Mouse (Mus musculus) layer of hippocampus, adult 9-10 months (tissue): ENCODE measurements around the gene Krt7.

Experiments
- DNase-seq: peaks from one replicate; pipeline ENCODE4 v3.0.0; 2022; ENCODE audit warnings: low spot score

Krt7 gene

DNA sequence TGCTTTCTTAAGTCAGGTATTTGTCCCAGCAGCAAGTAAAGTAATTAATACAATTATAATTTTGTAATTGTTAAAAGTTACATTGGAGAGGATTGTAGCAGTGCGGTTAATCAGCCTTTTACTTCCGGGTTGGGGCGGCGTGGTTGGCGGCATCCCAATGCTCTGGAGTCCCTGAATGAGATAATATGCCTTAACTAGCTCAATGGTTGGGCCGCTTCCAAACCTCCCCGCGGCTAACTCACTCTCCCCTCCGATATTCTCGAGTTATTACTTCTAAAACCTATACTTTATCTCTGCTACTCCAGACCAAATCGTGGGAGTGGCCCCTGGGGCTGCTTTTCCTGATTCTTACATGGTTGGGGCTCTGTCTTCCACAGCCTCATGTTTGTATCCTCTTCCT lies 35.7 kb downstream of the Krt7 start:
- no peak for DNase-seq

DNA sequence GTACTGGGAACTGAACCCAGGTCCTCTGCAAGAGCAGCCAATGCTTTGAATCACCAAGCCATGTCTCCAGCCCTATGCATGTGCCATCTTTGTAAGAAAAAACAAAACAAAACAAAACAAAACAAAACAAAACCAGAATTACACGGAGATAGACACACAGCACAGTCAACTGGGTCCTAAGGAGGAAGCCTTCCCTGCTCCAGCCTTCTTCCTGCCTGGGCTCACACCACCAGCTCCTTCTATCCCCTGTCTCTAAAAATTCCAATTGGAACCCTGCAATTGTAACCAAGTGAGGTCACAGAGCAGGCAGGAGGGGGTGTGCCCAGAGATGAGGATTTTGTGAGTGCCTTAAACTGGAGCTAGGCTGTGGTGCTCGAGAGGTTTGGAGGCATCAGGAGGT lies 36.6 kb downstream of the Krt7 start, which contains the start of gene Krt88:
Krt88 (plus strand) TSS at position 301 of the 400 bp plus-strand sequence.
- DNase-seq = no peak

DNA sequence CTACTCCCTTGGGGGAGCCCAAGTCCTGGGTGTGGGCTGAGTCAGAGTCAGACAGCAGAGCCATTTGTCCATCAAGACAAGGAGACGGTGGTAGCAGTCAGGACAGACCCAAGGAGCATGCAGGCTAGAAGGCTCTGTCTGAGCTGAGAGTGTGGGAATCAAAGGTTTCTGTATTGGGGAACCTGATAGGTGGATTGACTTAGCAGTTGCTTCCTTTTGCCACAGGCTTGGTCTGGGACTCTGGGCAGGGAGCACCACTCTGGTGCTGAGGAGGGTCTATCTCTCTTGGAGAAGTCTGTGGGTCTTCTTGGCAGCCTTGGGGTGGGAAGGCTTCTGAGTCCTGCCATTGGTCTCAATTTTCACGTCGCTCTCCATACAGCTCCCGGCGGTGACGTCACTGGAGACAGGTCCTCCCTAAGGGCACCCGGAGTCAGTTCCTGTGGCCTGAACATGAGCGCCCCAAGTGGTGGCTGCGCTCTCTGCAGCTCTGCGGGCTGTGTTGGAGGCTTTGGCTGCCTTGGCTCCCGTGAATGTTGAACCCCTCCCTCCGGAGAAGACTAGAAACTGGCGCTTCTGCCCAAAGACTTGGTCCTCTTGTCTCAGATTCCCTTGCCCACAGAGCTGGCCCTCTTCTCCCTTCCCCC lies 42.4 kb downstream of the Krt7 start:
- DNase-seq = peak; percentile 40

GRCm38 (mm10) chr15:101454774-101455173 lies 43.9 kb downstream of the Krt7 start:
- DNase-seq = no peak

- DNase-seq = no peak
Observed at GRCm38 (mm10) chr15:101455292-101455691, 44.4 kb downstream of the Krt7 start.

- DNase-seq = no peak
Observed at GRCm38 (mm10) chr15:101455891-101456290, 45.0 kb downstream of the Krt7 start.

GRCm38 (mm10) chr15:101458361-101458930 lies 47.6 kb downstream of the Krt7 start:
- no peak for DNase-seq

- no peak for DNase-seq
Observed at GRCm38 (mm10) chr15:101459283-101459682, 48.4 kb downstream of the Krt7 start.

- DNase-seq = no peak
Observed at GRCm38 (mm10) chr15:101463651-101464050, 52.8 kb downstream of the Krt7 start, which contains the start of gene Krt81. Gene Krt81 (minus strand): TSS chr15:101463751.

DNA sequence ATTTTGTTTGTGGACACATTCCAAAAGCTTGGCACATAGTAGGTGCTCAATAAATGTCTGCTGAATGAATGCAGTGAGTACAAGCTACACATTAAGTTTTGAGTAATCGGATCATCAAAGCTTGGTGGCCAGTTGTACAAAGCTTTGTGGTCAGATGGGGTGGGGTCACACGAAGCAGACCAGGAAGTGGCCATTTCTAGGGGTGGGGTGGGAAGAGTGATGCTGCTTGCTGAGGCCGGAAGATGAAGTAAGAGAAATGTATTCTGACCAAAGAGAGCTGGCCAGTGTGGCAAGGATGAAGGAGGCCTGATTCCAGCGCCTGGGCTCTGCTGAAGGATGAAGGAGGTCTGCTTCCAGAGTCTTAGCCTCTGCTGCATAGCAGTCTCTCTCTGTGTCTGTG lies 58.2 kb downstream of the Krt7 start:
- DNase-seq = no peak

DNA sequence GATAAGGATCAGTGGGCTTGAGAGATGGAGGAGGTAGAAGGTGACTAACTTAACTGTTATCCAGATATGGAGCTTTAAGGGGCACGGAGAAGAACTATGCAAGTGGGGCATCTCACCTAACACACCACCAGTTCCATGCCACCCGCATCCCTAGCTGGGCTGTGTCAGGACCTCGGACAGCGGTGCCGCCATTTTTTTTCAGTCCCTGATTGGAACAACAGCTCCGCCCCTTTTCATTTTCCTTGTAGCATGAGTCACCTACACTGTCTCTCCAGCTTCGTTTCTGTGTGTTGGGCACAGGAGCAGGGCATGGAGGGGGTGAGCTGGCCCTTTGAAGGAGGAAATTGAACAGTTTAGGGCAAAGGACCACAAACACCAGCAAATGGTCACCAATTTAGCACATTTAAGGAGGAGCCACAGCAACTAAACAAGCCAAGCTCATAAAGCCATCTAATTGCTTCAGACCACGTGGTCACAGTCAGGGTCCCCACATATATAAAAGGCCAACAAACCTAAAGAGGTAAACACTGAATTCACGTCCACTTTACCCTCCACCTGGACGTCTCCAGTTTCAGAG lies 62.2 kb downstream of the Krt7 start, which contains the start of gene Krt86:
Krt86 (plus strand) TSS at position 527 of the 577 bp plus-strand sequence.
- no peak for DNase-seq

DNA sequence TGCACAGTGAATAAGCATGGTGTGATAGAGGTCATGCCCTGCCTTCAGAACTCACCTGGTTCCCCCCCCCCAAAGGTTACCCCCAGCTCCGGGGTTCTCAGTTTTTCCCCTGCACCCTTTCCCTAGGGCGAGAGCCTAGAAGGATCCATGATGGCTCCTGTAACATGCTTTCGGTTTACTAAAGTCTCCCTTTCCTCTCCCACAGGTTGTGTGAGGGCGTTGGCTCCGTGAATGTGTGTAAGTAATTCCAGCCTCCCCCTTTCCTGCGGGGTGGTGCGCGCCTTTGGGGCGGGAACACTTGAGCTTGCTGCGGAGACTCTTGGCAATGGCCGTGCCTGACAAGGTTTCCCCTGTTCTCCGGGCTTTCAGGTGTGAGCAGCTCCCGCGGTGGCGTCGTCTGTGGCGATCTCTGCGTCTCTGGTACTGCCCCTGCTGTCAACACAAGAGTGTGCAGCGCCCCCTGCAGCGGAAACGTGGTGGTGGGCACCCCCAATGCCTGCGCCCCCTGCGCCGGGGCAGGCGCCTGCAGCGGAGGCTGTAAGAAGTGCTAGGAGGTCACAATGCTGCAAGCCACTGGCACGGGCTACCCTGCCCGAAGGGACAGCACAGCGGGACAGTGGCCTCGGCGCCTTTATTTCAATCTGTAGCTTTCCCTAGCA lies 68.3 kb downstream of the Krt7 start:
- DNase-seq = no peak

- no peak for DNase-seq
Observed at GRCm38 (mm10) chr15:101479666-101480060, 68.8 kb downstream of the Krt7 start.
